Mouse (Mus musculus): ENCODE measurements around the gene Itgb3.

GRCm38 (mm10) chr11:104585495-104585894 lies 22.3 kb upstream of the Itgb3 start:
- TF ChIP-seq E2F4 (IDR thresholded peaks at IDR 0.05; ENCODE audit: insufficient read depth) (no peak), TCF12 (IDR thresholded peaks at IDR 0.05; ENCODE audit: insufficient read depth, poor library complexity, severe bottlenecking) (no peak), CEBPB (IDR thresholded peaks at IDR 0.05; ENCODE audit: insufficient read depth, poor library complexity, severe bottlenecking) (no peak), MAX (IDR thresholded peaks at IDR 0.05; ENCODE audit: low read depth) (no peak), POLR2AphosphoS2 (IDR thresholded peaks at IDR 0.05; ENCODE audit: insufficient read length, low read depth) (peak; percentile 34), POLR2A (IDR thresholded peaks at IDR 0.05; ENCODE audit: insufficient read length, low read depth) (no peak)
